Mouse (Mus musculus) embryonic facial prominence, embryonic 11.5 days (tissue): ENCODE results near the gene 2700049A03Rik. TPM values are rescaled to one million over a fixed set of nuclear protein-coding genes. Genes with fewer than 3 reads are reported as not detected.

Source experiments
- ATAC-seq: fragments of 200-750 bp; cut with Nextera tagmentation; replicated peaks from 2 replicates; pipeline ENCODE4 v1.8.0; 2017; ENCODE audit warnings: low read depth; ENCODE audit not compliant: insufficient number of reproducible peaks, low FRiP score, low TSS enrichment
- DNase-seq: peaks from one replicate; pipeline ENCODE4 v3.0.0-alpha.2; 2015; ENCODE audit warnings: low spot score
- H3K27ac ChIP-seq: fragments of 300-500 bp; sonication (generic); replicated peaks from 2 replicates; pipeline ENCODE4 v1.5.1; 2014; ENCODE audit warnings: mild to moderate bottlenecking, low read depth, low read length, control low read depth
- H3K27me3 ChIP-seq: fragments of 300-500 bp; sonication (generic); 2 replicates; pipeline ENCODE4 v1.6.1; 2014; ENCODE audit warnings: mild to moderate bottlenecking, low read length, moderate library complexity, mixed read lengths; ENCODE audit not compliant: control insufficient read depth, insufficient read depth
- H3K36me3 ChIP-seq: fragments of 300-500 bp; sonication (generic); replicated peaks from 2 replicates; pipeline ENCODE4 v1.6.1; 2014; ENCODE audit warnings: low read depth, mild to moderate bottlenecking, low read length, moderate library complexity, mixed read lengths; ENCODE audit not compliant: control insufficient read depth, insufficient read depth
- H3K4me1 ChIP-seq: fragments of 300-500 bp; sonication (generic); 2 replicates; pipeline ENCODE4 v1.6.1; 2014; ENCODE audit warnings: low read length, mixed read lengths; ENCODE audit not compliant: control insufficient read depth, insufficient read depth
- H3K4me2 ChIP-seq: fragments of 300-500 bp; sonication (generic); 2 replicates; pipeline ENCODE4 v1.6.1; 2014; ENCODE audit warnings: low read depth, mild to moderate bottlenecking, control low read depth, low read length, moderate library complexity
- H3K4me3 ChIP-seq: fragments of 300-500 bp; sonication (generic); 2 replicates; pipeline ENCODE4 v1.5.1; 2014; ENCODE audit warnings: low read depth, low read length, control low read depth
- H3K9ac ChIP-seq: fragments of 300-500 bp; sonication (generic); replicated peaks from 2 replicates; pipeline ENCODE4 v1.6.1; 2014; ENCODE audit warnings: mild to moderate bottlenecking, control low read depth, low read length
- H3K9me3 ChIP-seq: fragments of 300-500 bp; sonication (generic); replicated peaks from 2 replicates; pipeline ENCODE4 v1.6.1; 2016; ENCODE audit warnings: mild to moderate bottlenecking, low read length, inconsistent platforms, mixed read lengths; ENCODE audit not compliant: control insufficient read depth
- WGBS: fragments of 180-500 bp; shearing (Covaris S2); extraction: QIAGEN DNeasy Blood & Tissue Kit; methylation state at CpG from one replicate; pipeline ENCODE4 v1.1.7; 2014; 5-methylcytosine and 5-hydroxymethylcytosine counted together
- polyA plus RNA-seq: library from polyadenylated mRNA; unstranded; fragments of >200 nt; fragmentation: Nextera tagmentation; extraction: Ambion mirVana; gene quantifications from 2 replicates; pipeline ENCODE4 v1.2.1, GENCODE M21; 2014

2700049A03Rik gene
- polyA plus RNA-seq, 1 experiment from 2014 or later: 19.0 TPM

DNA sequence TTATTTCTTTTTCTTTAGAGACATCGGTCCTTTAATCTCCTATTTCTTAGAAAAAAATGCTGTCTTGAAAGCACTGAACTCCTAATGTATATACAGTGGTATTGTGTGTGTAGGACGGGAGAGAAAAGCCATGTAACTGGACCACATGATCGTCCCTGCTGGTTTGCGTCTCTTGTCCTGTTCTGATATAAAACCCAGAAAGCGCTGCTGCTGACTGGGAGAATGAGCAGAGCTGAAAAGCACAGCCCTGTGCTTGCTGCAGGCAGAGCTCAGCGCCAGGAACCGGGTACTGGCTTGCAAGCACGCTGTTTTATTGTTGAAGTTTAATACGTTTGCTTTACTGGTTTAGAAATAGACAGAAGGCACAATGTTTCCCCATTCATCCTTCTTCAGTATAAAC is 112.7 kb downstream of the 2700049A03Rik start:
- Histone ChIP-seq H3K36me3 (no peaks in the 10 kb centered on the region), H3K9ac (no peak overlapping the region), H3K27me3 (no peaks in the 10 kb centered on the region), H3K4me1 (0 out of 2 replicates have a peak, but pooled peaks cover under 1% of the 10 kb centered on the region), H3K9me3 (no peaks in the 10 kb centered on the region), H3K4me2 (no peak overlapping the region), H3K27ac (no peak overlapping the region), H3K4me3 (no peak overlapping the region)
- ATAC-seq (no peak), DNase-seq (no peak)
- 78% methylated on average over 9 of the region's 9 CpGs for WGBS

DNA sequence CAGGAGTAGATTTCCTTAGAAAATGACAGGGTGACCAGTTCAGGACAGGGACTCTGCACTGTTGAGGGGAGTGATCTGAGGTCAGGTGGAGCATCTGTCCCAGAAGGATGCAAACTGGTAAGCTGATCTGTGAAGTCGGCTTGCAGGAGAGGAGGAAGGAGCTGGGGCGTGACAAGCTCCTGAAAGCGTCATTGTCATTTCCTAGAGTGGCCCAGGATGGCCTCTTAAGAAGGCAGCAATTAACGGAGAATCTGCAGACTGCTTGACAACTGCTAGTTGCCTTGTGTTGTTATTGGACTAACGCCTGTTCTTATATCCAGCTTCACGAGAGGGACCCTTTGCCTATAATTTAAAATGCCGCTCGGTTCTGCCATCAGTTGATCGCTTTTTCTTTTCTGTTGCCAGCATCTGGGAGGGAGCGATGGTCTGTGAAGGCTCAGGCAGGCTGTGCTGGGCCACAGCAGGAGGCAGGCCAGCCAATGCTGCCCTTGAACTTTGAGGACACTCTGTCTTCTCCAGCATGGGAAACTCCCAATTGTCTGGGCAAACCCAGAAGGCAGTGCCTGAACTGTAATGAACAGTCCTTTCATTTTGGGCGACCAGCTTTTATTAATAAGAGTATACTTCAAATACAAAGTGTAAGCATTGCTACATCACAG is 116.0 kb downstream of the 2700049A03Rik start:
- Histone ChIP-seq H3K36me3 (no peaks in the 10 kb centered on the region), H3K4me2 (no peak overlapping the region), H3K4me3 (no peak overlapping the region), H3K4me1 (no peaks in the 10 kb centered on the region), H3K27me3 (no peaks in the 10 kb centered on the region), H3K9me3 (no peaks in the 10 kb centered on the region), H3K9ac (no peak overlapping the region), H3K27ac (no peak overlapping the region)
- DNase-seq (no peak), ATAC-seq (no peak)
- WGBS: 39% methylated on average over 11 of the region's 11 CpGs

DNA sequence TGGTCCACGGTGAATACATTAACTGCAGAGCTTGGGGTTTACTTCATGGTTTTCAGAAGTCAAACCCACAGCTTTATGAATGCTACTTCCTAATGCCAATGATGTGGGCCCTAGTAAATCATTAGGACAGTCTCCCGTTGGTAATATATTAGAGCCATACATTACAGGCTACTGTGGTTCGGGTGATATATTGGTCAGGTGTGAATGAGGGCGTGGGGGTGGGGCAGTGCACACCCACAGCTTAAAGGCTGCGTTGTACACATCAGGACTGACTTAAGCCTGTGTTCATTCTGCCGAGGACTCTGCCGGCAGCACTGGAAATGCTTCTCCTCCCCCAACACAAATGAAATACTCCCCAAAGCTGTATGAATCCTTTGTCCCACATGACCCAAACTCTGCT is 118.1 kb downstream of the 2700049A03Rik start:
- 72% methylated on average over 7 of the region's 7 CpGs for WGBS
- H3K4me3 ChIP-seq: no peak overlapping the region
- no peaks in the 10 kb centered on the region for H3K27me3 ChIP-seq
- no peak for ATAC-seq
- no peaks in the 10 kb centered on the region for H3K36me3 ChIP-seq
- no peak for DNase-seq
- no peak overlapping the region for H3K4me2 ChIP-seq
- H3K27ac ChIP-seq: no peak overlapping the region
- H3K9me3 ChIP-seq: no peaks in the 10 kb centered on the region
- H3K9ac ChIP-seq: no peak overlapping the region
- H3K4me1 ChIP-seq: no peaks in the 10 kb centered on the region

DNA sequence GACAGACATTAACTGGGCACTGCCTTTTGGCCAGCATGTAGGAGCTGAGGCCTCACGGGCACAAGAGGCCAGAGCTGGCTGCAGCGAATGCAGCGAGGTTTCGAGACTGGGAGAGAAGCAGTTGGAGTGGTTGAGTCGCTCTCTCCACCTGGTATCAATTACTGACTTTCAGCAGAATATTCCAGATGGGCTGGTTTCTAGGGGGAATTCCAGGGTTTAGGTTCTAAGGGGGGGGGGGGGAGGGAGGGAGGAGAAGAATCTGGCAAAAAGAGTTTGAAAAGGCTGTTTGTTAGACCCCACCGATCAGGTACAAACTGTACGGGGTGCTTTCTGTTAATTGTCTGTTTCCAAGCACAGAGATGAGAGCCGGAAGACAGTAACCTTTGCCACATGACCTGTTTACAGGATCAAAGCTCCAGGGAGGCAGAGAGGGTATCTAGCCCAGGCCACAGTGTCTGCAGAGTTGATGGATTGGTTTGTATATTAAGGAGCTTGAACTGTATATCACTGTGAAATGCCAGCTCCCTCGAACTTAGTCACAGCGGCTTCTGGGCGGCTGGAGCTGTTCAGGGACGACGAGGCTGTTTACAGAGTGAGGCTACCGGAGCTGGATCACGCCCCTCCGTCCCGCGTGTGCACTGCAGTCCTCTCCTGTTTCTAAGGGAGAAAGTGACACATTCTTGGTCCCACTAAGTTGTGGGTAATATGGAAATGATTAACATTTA is 121.7 kb downstream of the 2700049A03Rik start:
- ATAC-seq: peak; percentile 86
- Histone ChIP-seq H3K27me3 (no peaks in the 10 kb centered on the region), H3K4me2 (0 out of 2 replicates have a peak overlapping the region, but pooled peaks have one; percentile 14), H3K4me3 (no peak overlapping the region), H3K9me3 (no peaks in the 10 kb centered on the region), H3K9ac (no peak overlapping the region; the same call in 1 of the 2 replicates), H3K4me1 (no peaks in the 10 kb centered on the region), H3K27ac (peak overlapping the region; percentile 72), H3K36me3 (no peaks in the 10 kb centered on the region)
- DNase-seq: peak; percentile 88
- WGBS: 25% methylated on average over 18 of the region's 18 CpGs

DNA sequence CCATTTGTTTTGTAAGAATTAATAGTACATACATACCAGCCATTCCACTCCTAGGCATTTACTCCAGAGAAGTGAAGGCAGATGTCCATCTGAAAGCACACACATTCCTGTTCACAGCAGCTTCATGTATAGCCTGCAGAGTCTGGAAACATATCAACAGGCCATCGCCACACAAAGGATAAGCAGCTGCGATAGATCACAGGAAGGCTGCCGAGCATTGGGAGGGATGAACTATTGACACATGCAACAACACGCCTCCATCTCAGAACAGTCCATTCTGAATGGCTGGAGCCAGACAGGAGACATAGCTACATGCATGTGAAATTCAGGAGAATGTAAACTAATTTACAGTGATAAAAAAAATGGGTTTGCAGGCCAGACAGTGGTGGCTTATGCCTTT is 127.6 kb downstream of the 2700049A03Rik start:
- H3K27ac ChIP-seq: no peak overlapping the region
- no peaks in the 10 kb centered on the region for H3K4me1 ChIP-seq
- ATAC-seq (no peak), DNase-seq (no peak)
- no peaks in the 10 kb centered on the region for H3K9me3 ChIP-seq
- no peak overlapping the region for H3K4me3 ChIP-seq
- H3K27me3 ChIP-seq: no peaks in the 10 kb centered on the region
- no peak overlapping the region for H3K9ac ChIP-seq
- 88% methylated on average over 4 of the region's 4 CpGs for WGBS
- H3K36me3 ChIP-seq: no peaks in the 10 kb centered on the region
- no peak overlapping the region for H3K4me2 ChIP-seq

DNA sequence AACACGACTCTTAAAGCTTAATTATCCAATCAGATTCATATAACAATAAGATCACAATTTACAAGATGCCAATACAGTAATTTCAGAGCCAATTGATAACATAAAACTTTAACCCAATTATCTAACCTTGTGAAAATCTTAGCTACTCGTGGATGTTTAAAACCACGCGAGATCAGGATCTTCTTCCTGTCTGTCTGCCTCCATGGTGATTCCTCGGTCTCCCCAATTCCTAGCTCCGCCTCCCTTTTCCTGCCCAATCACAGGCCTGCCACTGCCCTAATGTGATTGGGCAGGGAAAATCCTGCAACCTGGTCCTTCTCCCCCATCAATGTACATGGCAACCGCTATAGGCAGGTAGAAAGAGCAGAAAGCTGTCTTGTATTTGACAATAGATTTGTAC is 132.7 kb downstream of the 2700049A03Rik start:
- Histone ChIP-seq H3K36me3 (no peaks in the 10 kb centered on the region), H3K27me3 (no peaks in the 10 kb centered on the region), H3K4me2 (no peak overlapping the region), H3K4me3 (no peak overlapping the region), H3K9ac (no peak overlapping the region), H3K27ac (no peak overlapping the region), H3K4me1 (no peaks in the 10 kb centered on the region), H3K9me3 (no peaks in the 10 kb centered on the region)
- DNase-seq: no peak
- no peak for ATAC-seq
- 88% methylated on average over 7 of the region's 7 CpGs for WGBS

DNA sequence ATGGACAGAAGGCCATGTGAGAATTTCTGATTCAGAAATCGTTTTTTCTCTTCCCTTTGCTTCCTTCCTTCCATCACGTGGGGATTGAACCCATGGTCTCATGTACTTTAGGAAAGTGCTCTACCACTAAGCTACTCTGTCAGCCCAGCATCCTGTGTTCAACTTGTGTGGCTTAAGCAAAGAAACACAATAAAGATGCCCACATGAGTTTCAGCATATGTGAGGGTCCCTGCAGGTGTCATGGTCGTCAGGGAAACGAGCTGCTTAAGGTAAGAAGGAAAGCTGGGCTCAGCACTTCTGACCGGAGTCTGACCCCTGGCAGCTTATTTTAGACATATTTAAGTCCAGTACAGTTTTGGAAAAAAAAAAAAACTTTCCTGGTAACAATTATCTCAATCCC is 134.5 kb downstream of the 2700049A03Rik start:
- Histone ChIP-seq H3K4me2 (no peak overlapping the region), H3K27ac (no peak overlapping the region), H3K27me3 (no peaks in the 10 kb centered on the region), H3K4me1 (no peaks in the 10 kb centered on the region), H3K36me3 (no peaks in the 10 kb centered on the region), H3K9me3 (no peaks in the 10 kb centered on the region), H3K4me3 (no peak overlapping the region), H3K9ac (no peak overlapping the region)
- WGBS: 71% methylated on average over 5 of the region's 5 CpGs
- no peak for DNase-seq
- ATAC-seq: no peak

DNA sequence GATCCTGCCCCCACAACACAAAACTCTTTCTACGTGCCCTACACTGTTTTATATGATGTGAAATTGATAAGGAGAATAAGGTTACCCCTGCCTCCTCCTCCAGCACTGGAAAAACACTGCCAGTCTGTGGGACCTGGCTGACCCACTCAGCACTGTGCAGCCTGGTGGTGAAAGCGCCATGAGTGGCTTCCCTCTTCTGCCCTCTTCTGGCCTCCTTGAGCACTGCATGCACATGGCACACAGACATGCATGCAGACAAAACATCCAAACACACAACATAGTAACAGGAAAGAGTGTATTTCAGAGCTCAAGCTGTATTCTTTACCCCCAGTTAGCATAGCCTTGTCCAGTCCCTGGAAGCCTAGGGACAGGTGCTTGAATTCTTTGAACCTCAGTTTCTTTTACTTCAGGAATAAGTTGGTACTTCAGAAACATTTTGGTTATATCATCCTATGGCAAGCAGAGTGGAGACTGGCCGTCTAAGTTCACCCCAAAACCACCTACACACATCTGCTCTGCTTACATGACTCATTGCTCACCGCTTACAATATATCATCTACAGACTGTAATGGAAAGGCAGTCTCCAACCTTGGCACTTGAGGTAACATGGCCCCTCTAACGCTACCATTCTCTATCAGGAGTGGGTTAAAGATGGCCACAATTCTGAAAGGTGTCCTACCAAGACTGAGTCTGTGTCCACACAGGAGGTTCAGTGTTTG is 138.0 kb downstream of the 2700049A03Rik start:
- WGBS: 89% methylated on average over 5 of the region's 5 CpGs
- H3K9ac ChIP-seq: no peak overlapping the region
- no peaks in the 10 kb centered on the region for H3K27me3 ChIP-seq
- no peaks in the 10 kb centered on the region for H3K36me3 ChIP-seq
- no peak overlapping the region for H3K4me2 ChIP-seq
- no peaks in the 10 kb centered on the region for H3K9me3 ChIP-seq
- H3K4me1 ChIP-seq: no peaks in the 10 kb centered on the region
- DNase-seq (no peak), ATAC-seq (no peak)
- H3K4me3 ChIP-seq: no peak overlapping the region
- no peak overlapping the region for H3K27ac ChIP-seq
